Mouse (Mus musculus): Measurements from ENCODE around the gene Tmeff1. TPM values are rescaled to one million over a fixed set of nuclear protein-coding genes. Genes with fewer than 3 reads are reported as not detected.
"Not testable (repeated sequence)": the region's sequence is repeated elsewhere in the genome, so short reads cannot be mapped to it uniquely, and the experiment has no call there.

The Tmeff1 gene
- total RNA-seq, 2 experiments from 2014 or later, result 126 to 132 TPM

DNA sequence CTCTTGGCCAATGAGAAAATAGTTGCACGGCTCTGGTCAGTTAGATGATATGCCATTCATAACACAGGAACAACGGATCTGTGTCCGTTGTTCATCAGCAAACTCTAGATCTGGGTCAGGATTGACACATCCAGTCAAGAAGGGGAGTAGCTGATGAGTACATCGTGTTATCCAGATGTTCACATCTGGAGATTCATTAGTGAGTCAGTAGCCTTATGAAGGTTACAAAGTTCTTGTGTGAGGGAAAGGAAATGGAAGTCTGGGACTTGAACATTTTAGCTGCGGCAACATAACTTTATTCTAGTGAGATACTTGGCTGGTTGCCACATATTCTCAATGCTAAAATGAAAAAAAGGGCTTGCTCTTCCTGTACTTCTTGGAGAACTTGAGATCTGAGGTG, 87.9 kb downstream of the Tmeff1 start:
- no peak for DNase-seq (ENCODE audit: low spot score in 2 of 2)

DNA sequence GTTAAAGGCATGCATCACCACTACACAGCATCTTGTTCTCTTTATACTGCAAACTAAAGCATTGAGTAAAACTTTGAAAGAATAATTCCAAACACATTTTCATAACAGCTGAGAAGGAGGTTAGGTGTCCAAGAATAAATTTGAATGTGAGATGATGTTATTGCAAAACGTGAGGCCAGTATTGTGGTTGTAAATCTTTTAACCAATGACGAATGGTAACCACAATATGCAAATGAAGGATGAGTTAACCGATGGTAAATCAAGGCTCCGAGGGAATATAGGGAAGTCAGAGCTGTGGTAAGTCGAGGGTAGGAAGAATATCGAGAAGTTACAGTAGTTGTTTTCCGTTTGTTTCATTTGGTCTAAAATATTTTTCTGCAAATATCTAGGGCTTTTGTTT, 89.4 kb downstream of the Tmeff1 start:
- no peak for DNase-seq (ENCODE audit: low spot score in 2 of 2)

DNA sequence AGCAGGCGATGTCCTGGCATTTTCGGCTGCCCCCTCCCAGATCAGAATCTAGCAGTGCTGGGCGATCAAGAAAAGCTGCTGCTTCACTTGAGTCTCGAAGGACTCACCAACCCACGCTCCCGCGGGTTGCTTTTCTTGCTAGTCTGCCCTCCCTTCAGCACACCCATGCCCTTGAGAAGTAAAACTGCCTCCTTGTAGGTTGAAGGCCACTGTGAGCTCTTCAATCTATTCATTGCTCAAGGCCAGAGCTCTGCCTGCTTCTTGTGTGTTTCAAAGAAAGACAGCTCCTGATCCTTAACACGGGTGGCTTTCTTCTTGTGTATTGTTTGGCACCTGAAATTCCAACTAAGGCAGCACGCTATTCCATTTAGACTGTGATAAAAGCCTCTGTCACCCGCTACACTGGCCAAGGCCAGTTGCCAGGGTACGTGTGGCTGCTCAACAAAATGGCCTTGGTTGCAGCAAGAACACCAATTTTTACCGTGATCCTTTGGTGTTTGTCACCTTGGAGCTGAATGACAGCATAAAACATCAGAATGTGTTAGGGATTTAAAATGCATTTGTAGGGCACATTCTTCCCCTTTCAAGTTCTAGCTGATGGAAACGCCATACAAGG, 91.7 kb downstream of the Tmeff1 start:
- no peak for DNase-seq (ENCODE audit: low spot score in 2 of 2)

DNA sequence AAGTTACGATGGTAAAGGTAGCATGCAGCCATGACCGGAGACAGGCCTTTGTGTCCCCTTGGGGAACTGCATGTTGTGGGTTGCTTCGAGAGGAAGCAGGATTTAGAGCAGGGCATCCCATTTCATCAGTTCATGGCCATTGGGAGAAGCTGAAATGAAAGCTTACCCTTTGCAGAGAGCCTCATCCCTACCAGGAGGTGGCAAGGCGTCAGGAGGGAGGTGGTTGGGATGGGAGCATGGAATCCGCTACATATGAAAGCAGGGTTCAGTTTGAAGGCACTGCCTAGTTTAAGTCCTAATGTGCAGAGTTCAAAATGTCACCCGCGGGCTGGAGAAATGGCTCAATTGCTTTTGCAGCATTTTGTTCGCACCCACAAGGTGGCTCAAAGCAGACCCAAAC, 92.3 kb downstream of the Tmeff1 start:
- DNase-seq (ENCODE audit: low spot score in 2 of 2), result no peak

DNA sequence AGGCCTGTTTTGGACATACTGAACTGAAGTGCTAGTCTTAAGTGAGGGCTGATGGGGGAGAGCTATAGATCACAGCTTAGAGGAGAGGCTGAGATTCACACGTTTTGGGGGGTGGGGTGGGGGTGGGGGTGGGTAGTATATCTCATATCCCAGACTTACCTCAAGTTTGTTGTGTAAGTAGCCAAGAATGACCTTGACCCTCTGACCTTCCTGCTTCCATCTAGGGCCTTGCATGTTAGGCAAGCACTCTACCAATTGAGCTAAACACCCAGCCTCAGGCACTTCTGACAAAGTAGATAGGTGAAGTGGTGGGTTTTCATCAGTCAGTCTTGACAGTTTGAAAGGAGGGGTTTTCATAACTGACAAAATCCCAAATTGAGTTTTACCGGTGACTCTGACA, 92.8 kb downstream of the Tmeff1 start:
- no peak for DNase-seq (ENCODE audit: low spot score in 2 of 2)

DNA sequence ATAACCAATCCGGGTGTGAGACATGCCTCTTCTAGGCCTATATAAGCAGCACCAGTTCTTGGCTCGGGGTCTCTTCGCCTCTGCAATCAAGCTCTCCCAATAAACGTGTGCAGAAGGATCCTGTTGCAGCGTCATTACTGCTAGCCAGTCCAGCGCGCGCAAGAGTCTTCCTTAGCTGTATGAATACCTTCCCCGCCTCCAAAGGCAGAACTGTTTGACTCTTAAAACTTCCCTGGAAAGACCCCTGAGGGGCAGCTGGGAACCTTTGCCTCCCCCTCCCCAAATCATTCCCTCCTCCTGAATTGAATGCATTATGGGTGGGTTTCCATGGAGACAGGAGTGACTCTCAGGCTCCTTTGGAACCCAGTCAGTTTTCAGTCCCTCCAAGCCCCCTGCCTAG, 93.8 kb downstream of the Tmeff1 start:
- DNase-seq (ENCODE audit: low spot score in 2 of 2), result no peak

DNA sequence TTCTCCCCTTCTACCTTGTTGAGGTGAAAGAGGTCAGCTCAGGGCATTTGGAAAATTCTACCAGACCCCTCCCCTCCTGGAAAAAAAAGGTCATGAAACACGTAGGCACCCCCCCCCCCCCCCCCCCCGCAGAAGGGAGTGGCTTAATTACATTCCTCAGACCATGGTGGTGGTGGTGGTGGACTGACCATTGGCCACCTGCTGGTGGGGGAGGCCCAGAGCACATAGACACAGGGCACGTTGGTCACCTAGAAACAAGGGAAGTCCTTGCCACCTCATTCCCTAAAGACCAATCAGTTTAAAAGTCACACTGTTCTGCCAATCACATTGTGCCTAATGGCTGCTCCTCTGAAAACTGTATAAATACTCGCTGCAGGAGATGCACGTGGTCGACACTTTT, 94.8 kb downstream of the Tmeff1 start:
- not testable (repeated sequence) for DNase-seq (ENCODE audit: low spot score in 2 of 2)

DNA sequence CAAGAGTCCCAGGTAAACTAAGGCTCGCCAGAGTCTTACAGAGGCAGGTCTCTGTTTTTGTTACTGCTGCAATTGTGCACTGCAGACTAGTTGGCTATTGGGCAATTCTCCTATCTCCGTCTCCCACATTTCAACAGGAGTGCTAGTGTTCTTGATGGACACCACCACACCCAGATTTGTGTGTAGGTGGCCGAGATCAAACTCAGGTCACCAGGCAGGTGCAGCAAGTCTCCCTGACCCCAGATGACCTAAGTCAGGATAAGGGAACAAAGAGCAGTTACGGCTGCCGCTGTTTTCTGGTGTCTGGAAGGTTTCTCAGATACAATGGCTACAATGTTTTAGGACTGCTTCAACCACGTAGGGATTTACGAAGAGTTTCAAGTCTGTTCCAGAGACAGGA, 95.2 kb downstream of the Tmeff1 start:
- no peak for DNase-seq (ENCODE audit: low spot score in 2 of 2)

DNA sequence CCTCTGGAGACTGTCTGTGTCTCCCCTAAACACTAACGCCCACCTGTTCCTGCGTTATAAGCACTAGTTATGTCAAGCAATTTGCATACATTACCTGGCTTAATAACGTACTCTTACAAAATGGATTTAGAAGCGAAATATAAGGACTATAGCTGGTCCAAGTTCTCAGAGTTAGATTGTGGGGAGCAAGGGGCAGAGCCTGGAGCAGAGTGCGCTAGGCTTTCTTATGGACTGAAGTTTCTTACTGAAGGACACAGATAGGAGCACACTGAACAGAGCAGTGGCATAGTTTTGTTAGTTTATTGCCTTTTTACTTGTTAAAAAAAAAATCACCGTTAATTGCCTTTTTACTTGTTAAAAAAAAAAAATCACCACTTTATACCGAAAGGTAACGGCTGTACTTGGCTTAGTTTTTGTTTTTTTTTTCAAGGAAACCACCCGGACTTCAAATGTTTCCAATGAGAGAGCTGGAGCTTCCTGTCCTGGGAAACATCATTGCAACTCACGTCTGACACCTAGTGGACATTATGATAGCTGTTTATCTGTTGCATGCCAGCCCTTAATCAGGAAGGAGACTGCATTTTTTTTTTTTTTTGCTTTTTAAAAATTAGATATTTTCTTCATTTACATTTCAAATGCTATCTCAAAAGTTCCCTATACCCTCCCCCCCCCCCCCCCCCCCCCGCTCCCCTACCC, 95.8 kb downstream of the Tmeff1 start:
- peak in 1 of 2 experiments; percentile 84 for DNase-seq (ENCODE audit: low spot score in 2 of 2)

DNA sequence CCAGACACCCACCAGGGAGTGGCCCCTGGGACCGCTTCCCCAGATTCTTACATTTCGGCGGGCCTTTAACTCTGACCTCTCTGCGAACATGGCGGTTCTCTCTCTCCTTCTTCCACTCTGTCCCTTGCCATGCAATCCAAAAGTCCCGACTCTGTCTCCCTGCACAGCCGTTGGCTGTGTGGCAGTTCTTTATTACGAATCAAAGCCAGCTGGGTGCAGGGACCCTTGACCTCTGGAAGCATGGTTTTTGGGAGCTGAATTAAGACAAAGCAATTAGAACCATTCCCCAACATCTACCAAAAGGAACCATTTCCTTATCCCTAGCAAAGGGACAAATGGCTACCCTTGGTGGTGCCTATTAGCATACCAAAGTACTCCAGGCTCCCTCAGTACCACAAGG, 98.2 kb downstream of the Tmeff1 start:
- DNase-seq (ENCODE audit: low spot score in 2 of 2), result no peak

DNA sequence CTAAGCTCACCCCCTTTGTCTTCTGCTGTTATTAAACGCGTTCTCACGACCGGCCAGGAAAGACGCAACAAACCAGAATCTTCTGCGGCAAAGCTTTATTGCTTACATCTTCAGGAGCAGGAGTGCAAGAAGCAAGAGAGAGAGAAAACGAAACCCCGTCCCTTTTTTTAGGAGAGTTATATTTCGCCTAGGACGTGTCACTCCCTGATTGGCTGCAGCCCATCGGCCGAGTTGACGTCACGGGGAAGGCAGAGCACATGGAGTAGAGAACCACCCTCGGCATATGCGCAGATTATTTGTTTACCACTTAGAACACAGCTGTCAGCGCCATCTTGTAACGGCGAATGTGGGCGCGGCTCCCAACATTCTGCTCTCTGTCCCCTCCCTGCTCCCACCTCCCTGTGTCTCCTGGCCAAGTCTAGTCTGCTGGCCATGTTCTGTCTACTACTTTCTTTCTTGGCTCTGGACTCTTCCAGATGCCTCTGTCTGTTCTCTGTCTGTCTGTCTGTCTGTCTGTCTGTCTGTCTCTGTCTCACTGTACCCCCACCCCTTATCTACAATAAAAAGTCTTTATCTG, 98.7 kb downstream of the Tmeff1 start:
- peak; percentile 26 to 60 for DNase-seq (ENCODE audit: low spot score in 2 of 2)

DNA sequence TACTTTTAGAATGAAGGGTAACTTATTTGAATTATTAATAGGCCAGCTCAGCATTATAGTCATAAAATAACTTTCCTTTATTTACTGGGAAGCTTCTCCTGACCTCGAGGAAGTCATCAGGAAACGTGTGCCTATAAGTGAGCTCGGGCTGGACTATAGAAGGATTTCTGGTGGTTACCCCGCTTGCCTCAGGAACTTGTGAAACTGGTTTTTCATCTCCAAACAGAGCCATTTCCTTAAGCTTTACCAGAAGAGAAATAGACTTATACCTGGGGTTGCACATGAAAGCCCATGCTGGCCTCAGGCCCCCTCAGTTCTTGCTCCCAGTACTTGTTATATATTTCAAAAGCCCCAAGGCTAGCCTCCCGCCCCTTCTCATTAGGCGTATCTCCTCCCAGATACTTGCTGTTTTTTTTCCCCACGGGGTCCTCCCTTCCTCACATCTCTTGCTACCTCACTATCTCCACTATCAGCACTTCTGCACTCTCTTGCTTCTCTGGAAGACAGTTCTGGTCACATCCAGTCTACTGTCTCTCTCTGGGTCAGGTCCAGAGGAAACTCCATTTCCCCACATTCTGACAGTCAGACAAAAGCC, 99.7 kb downstream of the Tmeff1 start:
- no peak for DNase-seq (ENCODE audit: low spot score in 2 of 2)

DNA sequence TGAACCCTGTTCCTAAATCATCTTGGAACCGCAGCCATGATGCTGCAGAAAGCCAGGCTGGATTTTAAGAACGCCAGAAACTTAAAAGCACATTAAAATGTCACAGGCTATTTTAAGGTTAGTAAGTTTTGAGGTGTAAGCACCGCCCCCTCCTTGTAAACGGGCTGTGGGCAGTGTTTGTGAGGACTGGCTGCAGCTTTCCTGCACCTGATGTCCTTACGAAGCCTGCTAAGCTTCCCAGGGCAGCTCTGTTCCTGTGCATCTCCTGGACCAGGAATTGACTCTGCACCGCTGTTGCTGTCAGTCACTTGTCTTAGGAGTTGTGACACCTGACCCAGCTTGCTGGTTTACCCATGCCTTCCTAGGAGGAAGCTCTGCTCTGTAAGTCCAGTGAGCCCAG, 103.2 kb downstream of the Tmeff1 start:
- DNase-seq (ENCODE audit: low spot score in 2 of 2), result no peak

DNA sequence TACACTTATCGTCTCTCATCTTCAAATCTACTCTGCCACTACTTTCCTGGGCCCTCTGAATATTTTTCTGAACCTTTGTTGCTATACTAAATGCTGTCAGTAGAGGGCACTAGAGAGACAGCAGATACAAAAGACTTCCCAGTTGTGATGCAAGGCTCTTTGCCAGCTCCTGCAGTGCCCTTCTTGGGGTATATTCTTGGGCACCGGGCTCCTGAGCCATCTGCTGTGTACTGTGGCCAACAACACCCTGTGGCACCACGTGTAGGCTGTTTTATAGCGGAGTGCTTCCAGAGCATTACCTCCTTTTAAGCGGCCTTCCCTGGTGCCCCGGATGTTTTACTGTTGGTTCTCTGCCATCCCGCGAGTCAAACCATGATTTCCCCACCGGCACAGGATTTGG, 105.7 kb downstream of the Tmeff1 start:
- peak; percentile 46 to 80 for DNase-seq (ENCODE audit: low spot score in 2 of 2)

DNA sequence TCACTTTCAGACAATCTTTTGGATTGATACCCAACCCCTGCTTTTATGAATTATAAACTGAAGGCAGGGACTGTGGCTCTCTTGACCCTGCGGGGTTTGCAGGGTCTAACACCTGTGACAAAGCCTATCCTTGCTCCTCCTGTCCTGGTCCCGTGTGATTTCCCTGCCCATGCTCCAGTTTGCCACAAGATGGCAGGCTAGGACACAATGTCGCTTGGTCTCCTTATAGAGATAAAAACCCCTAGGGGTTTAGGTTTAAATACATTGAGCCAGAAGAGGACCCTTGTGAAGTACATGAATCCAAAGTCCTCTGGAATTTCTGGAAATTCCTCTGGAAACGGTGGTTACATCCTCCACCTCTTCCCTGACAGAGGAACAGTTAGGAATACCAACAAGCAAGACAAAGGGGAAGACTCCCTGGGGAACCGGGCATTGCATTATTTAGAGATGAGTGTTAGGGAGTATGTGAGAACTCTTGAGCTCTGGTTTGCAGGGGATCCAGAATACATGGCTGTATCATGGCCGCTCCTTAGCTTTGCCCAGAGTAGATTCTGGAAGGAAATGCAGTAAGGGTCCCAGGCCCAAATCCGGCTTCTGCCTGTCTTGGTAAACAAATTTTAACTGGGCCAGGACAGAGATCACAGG, 106.9 kb downstream of the Tmeff1 start:
- DNase-seq (ENCODE audit: low spot score in 2 of 2), result peak; percentile 48 to 77

DNA sequence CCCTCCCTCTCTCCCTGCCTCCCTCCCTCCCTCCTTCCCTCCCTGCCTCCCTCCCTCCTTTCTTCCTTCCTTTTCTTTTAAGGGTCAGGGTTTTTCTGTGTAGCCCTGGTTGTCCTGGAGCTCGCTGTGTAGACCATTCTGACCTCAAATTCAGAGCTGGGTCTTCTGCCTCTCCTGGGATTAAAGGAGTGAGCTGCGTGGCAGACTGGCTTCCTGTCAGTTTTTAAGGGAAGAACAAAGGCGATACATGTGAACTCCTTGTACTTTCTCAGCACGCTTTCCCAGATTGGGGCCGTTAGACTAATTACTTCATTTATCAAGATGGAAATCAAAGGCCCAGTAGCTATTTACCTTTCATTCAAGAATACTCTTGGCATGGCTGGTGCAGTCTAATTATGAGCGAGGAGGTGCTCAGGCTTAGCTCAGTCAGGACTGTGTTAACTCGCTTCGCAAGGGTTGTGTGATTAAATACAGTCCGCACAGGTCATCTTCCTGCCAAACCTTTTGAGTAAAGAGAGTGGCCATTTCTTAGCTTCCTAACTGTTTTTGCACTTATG, 107.8 kb downstream of the Tmeff1 start:
- no peak for DNase-seq (ENCODE audit: low spot score in 2 of 2)

DNA sequence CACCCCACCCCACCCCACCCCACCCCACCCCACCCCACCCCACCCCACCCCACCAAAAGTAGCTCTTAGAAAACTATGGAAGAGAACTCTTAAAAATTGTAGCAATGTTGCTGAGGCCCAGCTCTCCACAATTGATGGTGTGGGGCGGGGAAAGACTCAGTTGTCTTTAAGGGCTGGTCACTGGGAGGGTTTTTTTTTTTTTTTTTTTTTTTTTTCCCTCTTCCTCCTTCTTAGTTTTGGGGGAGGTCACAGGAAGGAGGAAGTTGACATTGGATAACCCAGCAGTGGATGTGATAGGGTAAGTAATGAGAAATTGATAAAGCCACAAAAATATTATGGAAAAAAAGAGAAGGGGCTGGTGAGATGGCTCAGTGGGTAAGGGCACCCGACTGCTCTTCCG, 111.7 kb downstream of the Tmeff1 start:
- DNase-seq (ENCODE audit: low spot score in 2 of 2), result no peak

DNA sequence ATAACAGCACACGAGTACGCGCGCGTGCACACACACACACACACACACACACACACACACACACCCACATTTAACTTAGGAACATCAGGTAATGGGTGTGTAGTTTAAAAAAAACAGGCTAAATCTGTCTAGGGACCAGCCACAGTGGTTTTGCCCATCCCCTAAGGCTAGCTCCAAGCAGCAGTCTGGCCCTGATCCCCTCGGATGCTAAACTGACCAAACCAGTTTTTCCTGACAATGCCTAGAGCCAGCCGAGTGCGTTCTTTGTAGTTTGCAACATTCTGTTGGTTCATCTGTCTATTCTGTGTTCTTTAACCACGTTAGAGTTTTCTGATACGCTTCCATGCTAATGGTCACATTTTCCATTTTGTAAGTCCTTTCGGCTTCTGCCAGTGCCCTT, 112.3 kb downstream of the Tmeff1 start:
- DNase-seq (ENCODE audit: low spot score in 2 of 2), result no peak

All from layer of hippocampus, adult 18-20 months (tissue).